Mouse (Mus musculus) limb, embryonic 11.5 days (tissue): Measurements from ENCODE around the gene Cfap97d1. TPM values are rescaled to one million over a fixed set of nuclear protein-coding genes. Genes with fewer than 3 reads are reported as not detected.
"Not testable (repeated sequence)": the region's sequence is repeated elsewhere in the genome, so short reads cannot be mapped to it uniquely, and the experiment has no call there.

Experiments used
- ATAC-seq: fragments of 200-750 bp; cut with Nextera tagmentation; 2 replicates; pipeline ENCODE4 v1.8.0; 2017; ENCODE audit warnings: low read depth; ENCODE audit not compliant: insufficient number of reproducible peaks, low FRiP score, low TSS enrichment
- DNase-seq: peaks from one replicate; pipeline ENCODE4 v3.0.0-alpha.2; 2015; ENCODE audit warnings: low spot score
- H3K27ac ChIP-seq: fragments of 300-500 bp; sonication (generic); replicated peaks from 2 replicates; pipeline ENCODE4 v1.5.1; 2014; ENCODE audit warnings: low read depth, mild to moderate bottlenecking, low read length
- H3K27me3 ChIP-seq: fragments of 300-500 bp; sonication (generic); 2 replicates; pipeline ENCODE4 v1.6.1; 2014; ENCODE audit warnings: mild to moderate bottlenecking, low read length, mixed read lengths; ENCODE audit not compliant: control insufficient read depth, insufficient read depth
- H3K36me3 ChIP-seq: fragments of 300-500 bp; sonication (generic); 2 replicates; pipeline ENCODE4 v1.6.1; 2014; ENCODE audit warnings: mild to moderate bottlenecking, low read length, moderate library complexity, mixed read lengths; ENCODE audit not compliant: control insufficient read depth, insufficient read depth
- H3K4me1 ChIP-seq: fragments of 300-500 bp; sonication (generic); 2 replicates; pipeline ENCODE4 v1.6.1; 2014; ENCODE audit warnings: low read length, mixed read lengths; ENCODE audit not compliant: control insufficient read depth, insufficient read depth
- H3K4me2 ChIP-seq: fragments of 300-500 bp; sonication (generic); 2 replicates; pipeline ENCODE4 v1.6.1; 2014; ENCODE audit warnings: low read depth, mild to moderate bottlenecking, moderate library complexity; ENCODE audit not compliant: severe bottlenecking
- H3K4me3 ChIP-seq: fragments of 300-500 bp; sonication (generic); 2 replicates; pipeline ENCODE4 v1.5.1; 2014; ENCODE audit warnings: low read depth, low read length
- H3K9ac ChIP-seq: fragments of 300-500 bp; sonication (generic); 2 replicates; pipeline ENCODE4 v1.6.1; 2014; ENCODE audit warnings: mild to moderate bottlenecking, low read length
- H3K9me3 ChIP-seq: fragments of 300-500 bp; sonication (generic); 2 replicates; pipeline ENCODE4 v1.6.1; 2016; ENCODE audit warnings: low read length; ENCODE audit not compliant: control insufficient read depth
- WGBS: fragments of 180-500 bp; shearing (Covaris S2); extraction: QIAGEN DNeasy Blood & Tissue Kit; methylation state at CpG from one replicate; pipeline ENCODE4 v1.1.7; 2014; 5-methylcytosine and 5-hydroxymethylcytosine counted together
- polyA plus RNA-seq: library from polyadenylated mRNA; unstranded; fragments of >200 nt; fragmentation: Nextera tagmentation; extraction: Ambion mirVana; gene quantifications from 2 replicates; pipeline ENCODE4 v1.2.1, GENCODE M21; 2014

The Cfap97d1 gene
- polyA plus RNA-seq, 1 experiment from 2014 or later, result not detected

- no peak overlapping the region for H3K27ac ChIP-seq
- 86% methylated on average over 5 of the region's 5 CpGs for WGBS
- no peaks in the 10 kb centered on the region for H3K27me3 ChIP-seq
- H3K4me1 ChIP-seq, result peaks cover 12% of the 10 kb centered on the region
- ATAC-seq (no peak), DNase-seq (no peak)
- H3K36me3 ChIP-seq, result no peaks in the 10 kb centered on the region; the same call in 1 of the 2 replicates
- H3K4me3 ChIP-seq, result no peak overlapping the region
- no peaks in the 10 kb centered on the region for H3K9me3 ChIP-seq
- H3K9ac ChIP-seq, result no peak overlapping the region
- no peak overlapping the region for H3K4me2 ChIP-seq
These were observed 4.9 kb upstream of the Cfap97d1 start for GRCm38 (mm10) chr11:101979140-101979539.

GRCm38 (mm10) chr11:101980603-101981157 is 3.4 kb upstream of the Cfap97d1 start:
- H3K36me3 ChIP-seq, result no peaks in the 10 kb centered on the region; the same call in 1 of the 2 replicates

GRCm38 (mm10) chr11:101981850-101982249 is 2.2 kb upstream of the Cfap97d1 start:
- 82% methylated on average over 11 of the region's 12 CpGs for WGBS
- Histone ChIP-seq H3K4me3 (no peak overlapping the region), H3K36me3 (no peaks in the 10 kb centered on the region), H3K27ac (no peak overlapping the region), H3K9ac (no peak overlapping the region), H3K27me3 (no peaks in the 10 kb centered on the region), H3K4me2 (no peak overlapping the region), H3K4me1 (peaks cover 12% of the 10 kb centered on the region), H3K9me3 (no peaks in the 10 kb centered on the region)
- no peak for DNase-seq
- ATAC-seq, result no peak

More at GRCm38 (mm10) chr11:101980603-101981157, 3.4 kb upstream of the Cfap97d1 start:
- no peak for DNase-seq
- peaks cover 12% of the 10 kb centered on the region for H3K4me1 ChIP-seq
- no peaks in the 10 kb centered on the region for H3K27me3 ChIP-seq
- H3K27ac ChIP-seq, result no peak overlapping the region
- H3K9me3 ChIP-seq, result no peaks in the 10 kb centered on the region
- no peak overlapping the region for H3K4me2 ChIP-seq
- no peak for ATAC-seq
- H3K4me3 ChIP-seq, result no peak overlapping the region
- WGBS, result 76% methylated on average over 9 of the region's 9 CpGs
- H3K9ac ChIP-seq, result no peak overlapping the region

GRCm38 (mm10) chr11:101982981-101983411 is 1.1 kb upstream of the Cfap97d1 start:
- DNase-seq (no peak), ATAC-seq (no peak)
- Histone ChIP-seq H3K27me3 (no peaks in the 10 kb centered on the region), H3K4me3 (no peak overlapping the region), H3K9ac (no peak overlapping the region), H3K4me1 (peaks cover 12% of the 10 kb centered on the region), H3K27ac (no peak overlapping the region), H3K4me2 (no peak overlapping the region; the same call in 1 of the 2 replicates), H3K36me3 (no peaks in the 10 kb centered on the region), H3K9me3 (no peaks in the 10 kb centered on the region)
- 47% methylated on average over 6 of the region's 6 CpGs for WGBS

GRCm38 (mm10) chr11:101983431-101983921 is 603 bp upstream of the Cfap97d1 start:
- no peak overlapping the region for H3K9ac ChIP-seq
- ATAC-seq (no peak), DNase-seq (no peak)
- no peaks in the 10 kb centered on the region for H3K9me3 ChIP-seq
- H3K27ac ChIP-seq, result no peak overlapping the region
- no peak overlapping the region; the same call in 1 of the 2 replicates for H3K4me2 ChIP-seq
- peaks cover 12% of the 10 kb centered on the region for H3K4me1 ChIP-seq
- WGBS, result 76% methylated on average over 10 of the region's 10 CpGs
- H3K4me3 ChIP-seq, result no peak overlapping the region
- H3K27me3 ChIP-seq, result no peaks in the 10 kb centered on the region
- no peaks in the 10 kb centered on the region for H3K36me3 ChIP-seq

- not testable (repeated sequence) for H3K4me3 ChIP-seq, DNase-seq, H3K27ac ChIP-seq, H3K9ac ChIP-seq, ATAC-seq, H3K4me2 ChIP-seq, H3K9me3 ChIP-seq, H3K36me3 ChIP-seq, H3K27me3 ChIP-seq
- WGBS, result 67% methylated on average over 6 of the region's 6 CpGs
- peaks cover 12% of the 10 kb centered on the region for H3K4me1 ChIP-seq
These were observed 1.4 kb downstream of the Cfap97d1 start for GRCm38 (mm10) chr11:101985450-101985849.

GRCm38 (mm10) chr11:101985990-101986389 is 1.9 kb downstream of the Cfap97d1 start:
- Histone ChIP-seq H3K4me1 (peaks cover 12% of the 10 kb centered on the region), H3K4me2 (no peak overlapping the region), H3K27me3 (no peaks in the 10 kb centered on the region), H3K27ac (no peak overlapping the region), H3K9ac (no peak overlapping the region), H3K36me3 (no peaks in the 10 kb centered on the region), H3K4me3 (no peak overlapping the region), H3K9me3 (no peaks in the 10 kb centered on the region)
- DNase-seq (peak; percentile 92), ATAC-seq (no peak)
- 9% methylated on average over 10 of the region's 10 CpGs for WGBS

GRCm38 (mm10) chr11:101986913-101987312 is 2.8 kb downstream of the Cfap97d1 start, which contains the start of gene Dusp3:
Gene Dusp3 (minus strand): TSS chr11:101987013.
- H3K4me2 ChIP-seq, result no peak within 1 kb of the TSS
- DNase-seq (no peak), ATAC-seq (no peak)
- no peaks in the 10 kb centered on the region for H3K9me3 ChIP-seq
- peaks cover 12% of the 10 kb centered on the region for H3K4me1 ChIP-seq
- H3K36me3 ChIP-seq, result no peaks in the 10 kb centered on the region
- no peak within 1 kb of the TSS for H3K4me3 ChIP-seq
- no peak within 1 kb of the TSS for H3K9ac ChIP-seq
- H3K27me3 ChIP-seq, result no peaks in the 10 kb centered on the region
- WGBS, result 88% methylated on average over 3 of the region's 3 CpGs
- H3K27ac ChIP-seq, result no peak within 1 kb of the TSS
